Mouse (Mus musculus): ENCODE measurements around the gene Ncam1. TPM values are rescaled to one million over a fixed set of nuclear protein-coding genes. Genes with fewer than 3 reads are reported as not detected.

The Ncam1 gene
- total RNA-seq, 2 experiments from 2014 or later, result 7.6 to 8.1 TPM

DNA sequence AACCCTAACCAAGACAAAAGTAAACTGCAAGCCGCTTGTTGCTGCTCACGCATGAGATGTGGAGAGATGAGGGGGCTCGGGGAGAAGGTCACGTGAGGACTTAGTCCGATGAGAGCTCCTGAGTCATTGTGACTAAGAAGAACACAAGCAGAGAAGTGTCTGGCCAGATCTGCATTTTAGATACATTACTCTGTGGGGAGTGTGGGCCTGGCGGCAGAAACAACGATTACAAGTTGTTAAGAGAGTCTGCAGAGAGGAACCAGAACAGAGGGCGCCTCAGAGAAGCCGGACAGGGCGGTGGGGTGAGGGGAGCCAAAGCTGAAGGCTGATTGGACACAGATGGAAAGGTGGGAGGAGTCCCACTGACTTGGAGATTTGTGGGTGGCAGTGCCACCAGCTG, 315.4 kb downstream of the Ncam1 start:
- no peak for ATAC-seq (replicated peaks; ENCODE audit: low FRiP score, poor library complexity, severe bottlenecking)

GRCm38 (mm10) chr9:49472126-49472525, 326.6 kb downstream of the Ncam1 start:
- ATAC-seq (replicated peaks; ENCODE audit: low FRiP score, poor library complexity, severe bottlenecking), result no peak

DNA sequence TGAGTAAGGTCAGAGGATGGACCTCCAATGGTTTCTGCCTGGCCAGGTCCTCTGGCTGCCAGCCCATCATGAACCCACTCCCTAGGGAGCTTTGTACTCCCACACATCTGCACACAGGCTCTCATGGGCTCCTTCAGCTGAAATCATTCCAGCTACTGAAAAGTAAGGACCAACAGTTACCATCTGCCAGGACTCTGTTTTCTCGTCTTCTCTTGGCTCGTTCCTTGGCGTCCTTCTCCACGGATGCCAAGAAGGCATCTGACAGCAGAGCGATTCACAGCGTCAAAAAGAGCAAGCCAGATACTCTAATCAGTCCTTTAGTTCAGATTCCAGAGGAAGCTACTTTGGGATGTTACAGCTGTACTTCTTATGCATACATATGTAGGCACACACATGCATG, 327.8 kb downstream of the Ncam1 start:
- no peak for ATAC-seq (replicated peaks; ENCODE audit: low FRiP score, poor library complexity, severe bottlenecking)

DNA sequence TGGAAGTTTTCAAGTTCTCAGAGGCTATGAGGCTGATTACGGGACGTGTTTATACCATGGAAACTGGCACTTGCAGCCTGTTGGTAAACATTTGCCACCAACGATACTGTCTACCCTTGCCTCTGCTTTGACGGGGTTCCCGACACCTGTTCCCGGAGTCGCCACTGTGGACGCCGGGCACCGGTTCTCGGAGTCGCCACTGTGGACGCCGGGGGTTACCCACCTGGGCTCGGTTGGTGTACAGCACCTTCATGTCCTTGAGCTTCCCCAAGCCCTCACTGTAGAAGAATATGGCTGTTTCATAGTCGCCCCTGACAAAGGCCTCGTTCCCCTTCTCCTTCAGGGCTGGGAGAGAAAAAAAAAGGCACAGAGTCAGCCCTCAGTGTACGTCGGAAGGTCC, 328.7 kb downstream of the Ncam1 start:
- no peak for ATAC-seq (replicated peaks; ENCODE audit: low FRiP score, poor library complexity, severe bottlenecking)

GRCm38 (mm10) chr9:49456136-49456535, 342.6 kb downstream of the Ncam1 start:
- no peak for ATAC-seq (replicated peaks; ENCODE audit: low FRiP score, poor library complexity, severe bottlenecking)

GRCm38 (mm10) chr9:49452396-49452795, 346.3 kb downstream of the Ncam1 start:
- no peak for ATAC-seq (replicated peaks; ENCODE audit: low FRiP score, poor library complexity, severe bottlenecking)
